Mouse (Mus musculus) hindbrain, embryonic 14.5 days (tissue): ENCODE results near the gene Cnnm1. TPM values are rescaled to one million over a fixed set of nuclear protein-coding genes. Genes with fewer than 3 reads are reported as not detected.

Experiments used
- ATAC-seq: fragments of 200-750 bp; cut with Nextera tagmentation; 2 replicates; pipeline ENCODE4 v1.8.0; 2017; ENCODE audit warnings: moderate number of reproducible peaks, mild to moderate bottlenecking, moderate TSS enrichment, moderate library complexity; ENCODE audit not compliant: low FRiP score
- DNase-seq: peaks from one replicate; pipeline ENCODE4 v3.0.0-alpha.2; 2015; ENCODE audit warnings: low spot score
- H3K27ac ChIP-seq: fragments of 300-500 bp; sonication (generic); 2 replicates; pipeline ENCODE4 v1.5.1; 2014; ENCODE audit warnings: mild to moderate bottlenecking, moderate library complexity
- H3K27me3 ChIP-seq: fragments of 300-500 bp; sonication (generic); 2 replicates; pipeline ENCODE4 v1.6.1; 2014; ENCODE audit warnings: mild to moderate bottlenecking, low read length, mixed read lengths; ENCODE audit not compliant: control insufficient read depth, insufficient read depth
- H3K36me3 ChIP-seq: fragments of 300-500 bp; sonication (generic); replicated peaks from 2 replicates; pipeline ENCODE4 v1.6.1; 2014; ENCODE audit not compliant: control insufficient read depth, insufficient read depth
- H3K4me1 ChIP-seq: fragments of 300-500 bp; sonication (generic); replicated peaks from 2 replicates; pipeline ENCODE4 v1.6.1; 2014; ENCODE audit warnings: antibody characterized with exemption, low read length, mixed read lengths; ENCODE audit not compliant: control insufficient read depth, insufficient read depth
- H3K4me2 ChIP-seq: fragments of 300-500 bp; sonication (generic); replicated peaks from 2 replicates; pipeline ENCODE4 v1.6.1; 2014; ENCODE audit warnings: mild to moderate bottlenecking, moderate library complexity
- H3K4me3 ChIP-seq: fragments of 300-500 bp; sonication (generic); replicated peaks from 2 replicates; pipeline ENCODE4 v1.5.1; 2014; ENCODE audit warnings: mild to moderate bottlenecking, low read length
- H3K9ac ChIP-seq: fragments of 300-500 bp; sonication (generic); 2 replicates; pipeline ENCODE4 v1.6.1; 2014
- H3K9me3 ChIP-seq: fragments of 300-500 bp; sonication (generic); 2 replicates; pipeline ENCODE4 v1.6.1; 2016; ENCODE audit warnings: low read length; ENCODE audit not compliant: control insufficient read depth
- WGBS: fragments of 180-500 bp; shearing (Covaris S2); extraction: QIAGEN DNeasy Blood & Tissue Kit; methylation state at CpG from one replicate; pipeline ENCODE4 v1.1.7; 2014; 5-methylcytosine and 5-hydroxymethylcytosine counted together
- polyA plus RNA-seq: library from polyadenylated mRNA; unstranded; fragments of >200 nt; fragmentation: Nextera tagmentation; extraction: Ambion mirVana; gene quantifications from 2 replicates; pipeline ENCODE4 v1.2.1, GENCODE M21; 2014

Gene Cnnm1
- polyA plus RNA-seq, 1 experiment from 2014 or later = 4.5 TPM

- no peak overlapping the region for H3K4me3 ChIP-seq
- H3K9ac ChIP-seq = no peak overlapping the region
- H3K4me2 ChIP-seq = no peak overlapping the region
- H3K27me3 ChIP-seq = no peaks in the 10 kb centered on the region
- DNase-seq (no peak), ATAC-seq (no peak)
- H3K9me3 ChIP-seq = no peaks in the 10 kb centered on the region
- H3K36me3 ChIP-seq = no peaks in the 10 kb centered on the region
- no peak overlapping the region for H3K27ac ChIP-seq
- no peaks in the 10 kb centered on the region for H3K4me1 ChIP-seq
- WGBS = 95% methylated on average over 7 of the region's 7 CpGs
Observed at GRCm38 (mm10) chr19:43463546-43464293, 23.5 kb downstream of the Cnnm1 start.

- no peak overlapping the region for H3K9ac ChIP-seq
- no peaks in the 10 kb centered on the region for H3K36me3 ChIP-seq
- no peaks in the 10 kb centered on the region for H3K9me3 ChIP-seq
- 85% methylated on average over 3 of the region's 3 CpGs for WGBS
- H3K27ac ChIP-seq = no peak overlapping the region
- ATAC-seq (no peak), DNase-seq (no peak)
- H3K4me1 ChIP-seq = no peaks in the 10 kb centered on the region
- H3K27me3 ChIP-seq = no peaks in the 10 kb centered on the region
- H3K4me3 ChIP-seq = no peak overlapping the region
- no peak overlapping the region for H3K4me2 ChIP-seq
Observed at GRCm38 (mm10) chr19:43464294-43464687, 24.1 kb downstream of the Cnnm1 start.

GRCm38 (mm10) chr19:43465076-43465475, 24.8 kb downstream of the Cnnm1 start:
- no peaks in the 10 kb centered on the region for H3K9me3 ChIP-seq
- H3K4me1 ChIP-seq = no peaks in the 10 kb centered on the region
- H3K36me3 ChIP-seq = no peaks in the 10 kb centered on the region
- no peaks in the 10 kb centered on the region for H3K27me3 ChIP-seq
- no peak overlapping the region for H3K4me3 ChIP-seq
- 94% methylated on average over 11 of the region's 11 CpGs for WGBS
- H3K4me2 ChIP-seq = no peak overlapping the region
- DNase-seq = no peak
- ATAC-seq = no peak
- no peak overlapping the region for H3K9ac ChIP-seq
- no peak overlapping the region for H3K27ac ChIP-seq

- Histone ChIP-seq H3K36me3 (no peaks in the 10 kb centered on the region), H3K4me1 (no peaks in the 10 kb centered on the region), H3K27me3 (no peaks in the 10 kb centered on the region), H3K4me2 (no peak overlapping the region), H3K27ac (no peak overlapping the region), H3K9ac (no peak overlapping the region), H3K9me3 (no peaks in the 10 kb centered on the region), H3K4me3 (no peak overlapping the region)
- ATAC-seq = no peak
- DNase-seq = no peak
- WGBS = 94% methylated on average over 14 of the region's 14 CpGs
Observed at GRCm38 (mm10) chr19:43465601-43466255, 25.5 kb downstream of the Cnnm1 start.

GRCm38 (mm10) chr19:43467927-43468685, 27.9 kb downstream of the Cnnm1 start:
- no peak for ATAC-seq
- Histone ChIP-seq H3K4me3 (no peak overlapping the region), H3K4me1 (no peaks in the 10 kb centered on the region), H3K36me3 (no peaks in the 10 kb centered on the region), H3K9ac (no peak overlapping the region), H3K9me3 (no peaks in the 10 kb centered on the region), H3K4me2 (no peak overlapping the region), H3K27me3 (no peaks in the 10 kb centered on the region), H3K27ac (no peak overlapping the region)
- 85% methylated on average over 12 of the region's 12 CpGs for WGBS
- no peak for DNase-seq

- no peak overlapping the region for H3K27ac ChIP-seq
- no peaks in the 10 kb centered on the region for H3K36me3 ChIP-seq
- H3K4me1 ChIP-seq = no peaks in the 10 kb centered on the region
- ATAC-seq (no peak), DNase-seq (no peak)
- 70% methylated on average over 7 of the region's 7 CpGs for WGBS
- H3K4me2 ChIP-seq = no peak overlapping the region
- H3K4me3 ChIP-seq = no peak overlapping the region
- no peak overlapping the region for H3K9ac ChIP-seq
- no peaks in the 10 kb centered on the region for H3K9me3 ChIP-seq
- no peaks in the 10 kb centered on the region for H3K27me3 ChIP-seq
Observed at GRCm38 (mm10) chr19:43469333-43469732, 29.1 kb downstream of the Cnnm1 start.

- Histone ChIP-seq H3K4me2 (no peak overlapping the region), H3K4me1 (no peaks in the 10 kb centered on the region), H3K9me3 (no peaks in the 10 kb centered on the region), H3K27ac (no peak overlapping the region), H3K36me3 (no peaks in the 10 kb centered on the region), H3K27me3 (no peaks in the 10 kb centered on the region), H3K4me3 (no peak overlapping the region), H3K9ac (no peak overlapping the region)
- ATAC-seq (no peak), DNase-seq (no peak)
- 70% methylated on average over 8 of the region's 8 CpGs for WGBS
Observed at GRCm38 (mm10) chr19:43472331-43472730, 32.1 kb downstream of the Cnnm1 start.

GRCm38 (mm10) chr19:43472781-43473180, 32.5 kb downstream of the Cnnm1 start:
- WGBS = 94% methylated on average over 7 of the region's 7 CpGs
- H3K27ac ChIP-seq = no peak overlapping the region
- H3K9me3 ChIP-seq = no peaks in the 10 kb centered on the region
- H3K4me3 ChIP-seq = no peak overlapping the region
- H3K9ac ChIP-seq = no peak overlapping the region
- DNase-seq = no peak
- ATAC-seq = no peak
- no peak overlapping the region for H3K4me2 ChIP-seq
- no peaks in the 10 kb centered on the region for H3K36me3 ChIP-seq
- H3K27me3 ChIP-seq = no peaks in the 10 kb centered on the region
- no peaks in the 10 kb centered on the region for H3K4me1 ChIP-seq

- no peak overlapping the region for H3K4me3 ChIP-seq
- no peak overlapping the region for H3K9ac ChIP-seq
- WGBS = 43% methylated on average over 2 of the region's 2 CpGs
- H3K27me3 ChIP-seq = no peaks in the 10 kb centered on the region
- DNase-seq = no peak
- no peaks in the 10 kb centered on the region for H3K9me3 ChIP-seq
- no peaks in the 10 kb centered on the region for H3K36me3 ChIP-seq
- ATAC-seq = no peak
- H3K4me2 ChIP-seq = no peak overlapping the region
- H3K4me1 ChIP-seq = no peaks in the 10 kb centered on the region
- H3K27ac ChIP-seq = no peak overlapping the region
Observed at GRCm38 (mm10) chr19:43475642-43476041, 35.4 kb downstream of the Cnnm1 start.
